Mouse (Mus musculus): Measurements from ENCODE around the gene Ago3. TPM values are rescaled to one million over a fixed set of nuclear protein-coding genes. Genes with fewer than 3 reads are reported as not detected.

Gene Ago3
- polyA plus RNA-seq, 1 experiment from 2014 or later, result 20.0 TPM

DNA sequence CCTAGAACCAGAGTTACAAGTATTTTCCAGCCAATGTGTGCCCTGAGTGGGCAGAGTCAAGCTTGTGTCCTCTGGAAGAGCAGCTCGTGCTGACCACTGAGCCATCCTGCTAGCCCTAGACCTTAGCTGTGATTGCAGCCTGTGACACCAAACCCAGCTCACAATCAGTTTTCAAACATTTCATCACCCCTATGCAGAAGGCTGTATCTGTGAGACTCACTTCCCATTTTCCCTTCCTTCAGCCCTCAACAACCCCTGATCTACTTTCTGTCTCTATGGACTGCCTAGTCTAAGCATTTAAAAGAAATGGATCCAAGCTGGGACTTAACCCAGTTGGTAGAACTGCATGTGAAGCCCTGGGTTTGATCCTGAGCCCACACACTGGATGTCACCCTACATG, 123.9 kb downstream of the Ago3 start:
- 93% methylated on average over 1 of the region's 1 CpGs for WGBS
- H3K4me3 ChIP-seq (replicated peaks), result no peak overlapping the region
- no peak overlapping the region for H3K4me2 ChIP-seq
- peaks cover 21% of the 10 kb centered on the region for H3K4me1 ChIP-seq
- peaks cover 51% of the 10 kb centered on the region for H3K27me3 ChIP-seq
- peaks cover 4% of the 10 kb centered on the region for H3K9me3 ChIP-seq
- H3K27ac ChIP-seq, result no peak overlapping the region
- no peak for ATAC-seq (ENCODE audit: low FRiP score)
- H3K36me3 ChIP-seq (replicated peaks), result no peaks in the 10 kb centered on the region
- H3K9ac ChIP-seq, result no peak overlapping the region

DNA sequence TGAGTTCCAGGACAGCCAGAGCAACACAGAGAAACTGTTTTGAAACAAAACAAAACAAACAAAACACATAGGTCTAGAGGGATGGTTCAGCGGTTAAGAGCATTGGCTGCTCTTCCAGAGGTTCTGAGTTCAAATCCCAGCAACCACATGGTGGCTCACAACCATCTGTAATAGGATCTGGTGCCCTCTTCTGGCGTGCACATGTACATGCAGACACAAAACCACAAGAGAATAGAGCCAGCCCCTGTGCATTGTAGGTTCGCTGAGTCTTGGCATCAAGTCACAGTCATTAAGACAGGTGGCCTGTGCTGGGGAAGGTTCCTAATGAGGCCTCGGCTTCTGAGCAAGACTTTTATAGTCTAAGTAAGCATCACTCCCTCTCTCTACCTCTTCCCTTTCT, 125.5 kb downstream of the Ago3 start:
- Histone ChIP-seq H3K4me2 (no peak overlapping the region), H3K9me3 (peaks cover 4% of the 10 kb centered on the region), H3K27me3 (peaks cover 58% of the 10 kb centered on the region), H3K4me1 (peaks cover 13% of the 10 kb centered on the region), H3K36me3 (replicated peaks) (no peaks in the 10 kb centered on the region), H3K4me3 (replicated peaks) (no peak overlapping the region), H3K27ac (no peak overlapping the region), H3K9ac (no peak overlapping the region)
- 54% methylated on average over 4 of the region's 4 CpGs for WGBS
- no peak for ATAC-seq (ENCODE audit: low FRiP score)

DNA sequence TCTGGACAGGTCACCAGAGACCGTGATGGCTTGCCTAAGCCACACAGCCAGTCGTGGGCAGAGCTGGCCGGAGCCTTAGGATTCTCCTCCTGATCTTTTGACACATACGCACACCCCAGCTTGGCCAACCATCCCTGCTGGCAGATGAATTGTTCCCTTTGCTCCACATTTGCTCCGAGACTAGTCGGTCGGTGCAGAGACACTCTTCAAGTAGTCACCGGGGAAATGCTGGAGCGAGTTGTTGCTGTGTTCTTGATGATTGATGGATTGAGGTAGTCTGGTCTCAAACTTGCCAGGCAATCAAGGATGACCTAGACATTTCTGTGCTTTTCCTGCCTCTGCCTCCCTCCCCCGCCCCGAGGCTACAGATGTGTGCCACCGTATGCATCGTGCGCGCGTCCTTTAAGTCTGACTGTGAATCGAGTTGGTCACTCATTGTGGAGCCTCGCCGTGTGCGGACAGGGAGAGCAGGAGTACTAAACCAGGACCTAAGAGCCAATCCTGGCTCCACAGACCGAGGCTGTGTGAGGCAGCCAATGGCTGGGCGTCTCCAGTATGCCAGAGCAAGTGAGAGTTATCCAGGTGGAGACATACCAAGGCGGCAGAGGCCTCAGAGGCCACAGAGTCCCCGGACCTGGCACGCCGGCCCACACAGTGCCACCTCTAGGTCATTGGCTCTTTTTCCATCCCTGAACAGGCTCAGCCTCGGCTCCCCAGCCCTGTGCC, 127.6 kb downstream of the Ago3 start:
- H3K36me3 ChIP-seq (replicated peaks), result no peaks in the 10 kb centered on the region
- peaks cover 4% of the 10 kb centered on the region for H3K9me3 ChIP-seq
- peak overlapping the region; percentile 31 for H3K4me3 ChIP-seq (replicated peaks)
- 5% methylated on average over 27 of the region's 27 CpGs for WGBS
- H3K27me3 ChIP-seq, result peaks cover 77% of the 10 kb centered on the region
- H3K9ac ChIP-seq, result 0 out of 2 replicates have a peak overlapping the region, but pooled peaks have one; percentile 29
- H3K4me1 ChIP-seq, result peaks cover 19% of the 10 kb centered on the region
- peak overlapping the region; percentile 42 for H3K4me2 ChIP-seq
- no peak for ATAC-seq (ENCODE audit: low FRiP score)
- no peak overlapping the region for H3K27ac ChIP-seq

GRCm38 (mm10) chr4:126300916-126301583, 128.3 kb downstream of the Ago3 start:
- no peak for ATAC-seq (ENCODE audit: low FRiP score)
- peaks cover 24% of the 10 kb centered on the region for H3K4me1 ChIP-seq
- under 1% methylated on average over 49 of the region's 50 CpGs for WGBS
- peaks cover 2% of the 10 kb centered on the region for H3K9me3 ChIP-seq
- peak overlapping the region; percentile 42 for H3K4me2 ChIP-seq
- peak overlapping the region; percentile 31 for H3K4me3 ChIP-seq (replicated peaks)
- H3K27ac ChIP-seq, result no peak overlapping the region
- peak overlapping the region; percentile 29; the same call in 1 of the 2 replicates for H3K9ac ChIP-seq
- no peaks in the 10 kb centered on the region for H3K36me3 ChIP-seq (replicated peaks)
- peaks cover 84% of the 10 kb centered on the region for H3K27me3 ChIP-seq

GRCm38 (mm10) chr4:126296617-126297101, 132.7 kb downstream of the Ago3 start:
- WGBS, result 1% methylated on average over 34 of the region's 34 CpGs
- Histone ChIP-seq H3K27ac (peak overlapping the region; percentile 14; the same call in 1 of the 2 replicates), H3K36me3 (replicated peaks) (no peaks in the 10 kb centered on the region), H3K9me3 (no peaks in the 10 kb centered on the region), H3K9ac (peak overlapping the region; percentile 59), H3K4me1 (peaks cover 21% of the 10 kb centered on the region), H3K27me3 (peaks cover 78% of the 10 kb centered on the region), H3K4me2 (peak overlapping the region; percentile 56), H3K4me3 (replicated peaks) (peak overlapping the region; percentile 31)
- ATAC-seq (ENCODE audit: low FRiP score), result no peak

- ATAC-seq (ENCODE audit: low FRiP score), result no peak
- 35% methylated on average over 4 of the region's 4 CpGs for WGBS
- Histone ChIP-seq H3K36me3 (replicated peaks) (no peaks in the 10 kb centered on the region), H3K27me3 (peaks cover 78% of the 10 kb centered on the region), H3K4me2 (no peak overlapping the region), H3K27ac (no peak overlapping the region), H3K4me3 (replicated peaks) (no peak overlapping the region), H3K9ac (no peak overlapping the region), H3K9me3 (no peaks in the 10 kb centered on the region), H3K4me1 (peaks cover 19% of the 10 kb centered on the region)
Observed at GRCm38 (mm10) chr4:126295937-126296336, 133.4 kb downstream of the Ago3 start.

- Histone ChIP-seq H3K4me3 (replicated peaks) (no peak overlapping the region), H3K4me1 (peaks cover 16% of the 10 kb centered on the region), H3K4me2 (no peak overlapping the region), H3K27ac (no peak overlapping the region), H3K27me3 (peaks cover 76% of the 10 kb centered on the region), H3K9ac (no peak overlapping the region), H3K9me3 (no peaks in the 10 kb centered on the region), H3K36me3 (replicated peaks) (no peaks in the 10 kb centered on the region)
- no peak for ATAC-seq (ENCODE audit: low FRiP score)
- 64% methylated on average over 6 of the region's 6 CpGs for WGBS
Observed at GRCm38 (mm10) chr4:126295152-126295551, 134.2 kb downstream of the Ago3 start.

GRCm38 (mm10) chr4:126291196-126291595, 138.2 kb downstream of the Ago3 start:
- Histone ChIP-seq H3K9me3 (0 out of 2 replicates have a peak, but pooled peaks cover 5% of the 10 kb centered on the region), H3K36me3 (replicated peaks) (no peaks in the 10 kb centered on the region), H3K27me3 (peaks cover 76% of the 10 kb centered on the region), H3K4me2 (no peak overlapping the region), H3K4me3 (replicated peaks) (no peak overlapping the region), H3K27ac (no peak overlapping the region), H3K9ac (no peak overlapping the region; the same call in 1 of the 2 replicates), H3K4me1 (peaks cover 20% of the 10 kb centered on the region)
- no peak for ATAC-seq (ENCODE audit: low FRiP score)
- WGBS, result 25% methylated on average over 13 of the region's 13 CpGs

GRCm38 (mm10) chr4:126290314-126290713, 139.0 kb downstream of the Ago3 start:
- Histone ChIP-seq H3K4me3 (replicated peaks) (no peak overlapping the region), H3K9ac (no peak overlapping the region), H3K27me3 (peaks cover 74% of the 10 kb centered on the region), H3K4me1 (peaks cover 20% of the 10 kb centered on the region), H3K4me2 (no peak overlapping the region), H3K36me3 (replicated peaks) (no peaks in the 10 kb centered on the region), H3K27ac (no peak overlapping the region), H3K9me3 (peaks cover 9% of the 10 kb centered on the region; the same call in 1 of the 2 replicates)
- WGBS, result 82% methylated on average over 8 of the region's 8 CpGs
- ATAC-seq (ENCODE audit: low FRiP score), result no peak

GRCm38 (mm10) chr4:126288085-126288666, 141.2 kb downstream of the Ago3 start:
- H3K9me3 ChIP-seq, result peaks cover 9% of the 10 kb centered on the region; the same call in 1 of the 2 replicates
- H3K27ac ChIP-seq, result no peak overlapping the region
- H3K9ac ChIP-seq, result no peak overlapping the region
- H3K4me1 ChIP-seq, result peaks cover 20% of the 10 kb centered on the region
- 43% methylated on average over 17 of the region's 17 CpGs for WGBS
- no peak for ATAC-seq (ENCODE audit: low FRiP score)
- H3K36me3 ChIP-seq (replicated peaks), result no peaks in the 10 kb centered on the region
- H3K4me2 ChIP-seq, result no peak overlapping the region; the same call in 1 of the 2 replicates
- H3K27me3 ChIP-seq, result peaks cover 76% of the 10 kb centered on the region
- H3K4me3 ChIP-seq (replicated peaks), result no peak overlapping the region; the same call in 1 of the 2 replicates

- Histone ChIP-seq H3K4me3 (replicated peaks) (peak overlapping the region; percentile 41; the same call in 1 of the 2 replicates), H3K36me3 (replicated peaks) (no peaks in the 10 kb centered on the region), H3K9me3 (peaks cover 9% of the 10 kb centered on the region; the same call in 1 of the 2 replicates), H3K4me2 (no peak overlapping the region), H3K27me3 (peaks cover 78% of the 10 kb centered on the region), H3K9ac (no peak overlapping the region), H3K4me1 (peaks cover 20% of the 10 kb centered on the region), H3K27ac (0 out of 2 replicates have a peak overlapping the region, but pooled peaks have one; percentile 9)
- WGBS, result 40% methylated on average over 11 of the region's 11 CpGs
- ATAC-seq (ENCODE audit: low FRiP score), result no peak
Observed at GRCm38 (mm10) chr4:126287302-126287995, 141.9 kb downstream of the Ago3 start.
